Mouse (Mus musculus): ENCODE data around the gene Trpm4. TPM values are rescaled to one million over a fixed set of nuclear protein-coding genes. Genes with fewer than 3 reads are reported as not detected.

The Trpm4 gene
- polyA plus RNA-seq, 1 experiment from 2014 or later: 3.9 TPM

DNA sequence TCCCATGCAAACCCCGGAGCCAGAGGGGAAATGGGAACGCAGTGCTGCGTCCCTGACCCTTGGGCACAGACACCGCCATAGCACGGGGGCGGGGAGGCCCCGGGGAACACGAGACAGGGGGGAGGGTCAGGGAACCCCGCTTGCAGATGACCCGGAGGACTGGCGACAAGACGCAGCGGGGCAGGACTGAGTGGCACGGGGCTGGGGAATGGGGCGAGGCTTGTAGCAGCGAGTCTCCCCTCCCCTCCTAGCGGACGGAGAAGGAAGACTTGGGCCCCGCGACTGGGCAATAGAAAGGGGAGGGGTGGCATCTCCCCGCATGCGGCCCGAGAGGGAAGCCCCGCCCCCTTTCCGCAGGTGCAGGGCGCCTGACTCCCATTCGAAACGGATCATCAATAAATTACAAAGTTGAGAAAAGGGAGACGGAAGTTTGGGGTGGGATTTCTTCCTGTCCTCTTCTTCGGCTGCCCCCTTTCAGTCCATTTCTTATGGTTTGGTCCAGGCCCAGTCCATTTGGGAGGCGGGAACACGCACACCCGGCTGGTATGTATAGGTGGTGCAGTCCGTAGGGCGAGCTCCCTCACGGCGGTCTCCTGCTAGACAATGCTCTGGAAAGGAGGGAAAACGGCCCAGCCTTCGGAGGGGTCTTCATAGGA, 6.0 kb upstream of the Trpm4 start:
- Histone ChIP-seq H3K9me3 (ENCODE audit: control insufficient read depth, low read length) (no peaks in the 10 kb centered on the region), H3K4me3 (ENCODE audit: low read depth, low read length) (peak overlapping the region; percentile 60), H3K27me3 (replicated peaks; ENCODE audit: control insufficient read depth, insufficient read depth, low read length) (peaks cover 24% of the 10 kb centered on the region), H3K4me1 (replicated peaks; ENCODE audit: control insufficient read depth, insufficient read depth, low read length) (peaks cover 38% of the 10 kb centered on the region), H3K36me3 (ENCODE audit: control insufficient read depth, insufficient read depth, low read length) (no peaks in the 10 kb centered on the region), H3K4me2 (peak overlapping the region; percentile 98), H3K9ac (ENCODE audit: low read depth, low read length) (peak overlapping the region; percentile 73), H3K27ac (ENCODE audit: low read depth, low read length) (peak overlapping the region; percentile 49; the same call in 1 of the 2 replicates)
- WGBS: 1% methylated on average over 36 of the region's 39 CpGs
- ATAC-seq (replicated peaks; ENCODE audit: low FRiP score) (peak; percentile 82), DNase-seq (ENCODE audit: low spot score) (peak; percentile 85)

- WGBS: 4% methylated on average over 14 of the region's 14 CpGs
- Histone ChIP-seq H3K36me3 (ENCODE audit: control insufficient read depth, insufficient read depth, low read length) (no peaks in the 10 kb centered on the region), H3K4me3 (ENCODE audit: low read depth, low read length) (peak overlapping the region; percentile 60), H3K9ac (ENCODE audit: low read depth, low read length) (peak overlapping the region; percentile 73; the same call in 1 of the 2 replicates), H3K27me3 (replicated peaks; ENCODE audit: control insufficient read depth, insufficient read depth, low read length) (peaks cover 25% of the 10 kb centered on the region), H3K9me3 (ENCODE audit: control insufficient read depth, low read length) (no peaks in the 10 kb centered on the region), H3K4me2 (peak overlapping the region; percentile 98), H3K27ac (ENCODE audit: low read depth, low read length) (no peak overlapping the region), H3K4me1 (replicated peaks; ENCODE audit: control insufficient read depth, insufficient read depth, low read length) (peaks cover 41% of the 10 kb centered on the region)
- no peak for ATAC-seq (replicated peaks; ENCODE audit: low FRiP score)
- peak; percentile 48 for DNase-seq (ENCODE audit: low spot score)
Measured at GRCm38 (mm10) chr7:45338161-45338911, 4.8 kb upstream of the Trpm4 start.

GRCm38 (mm10) chr7:45337469-45337868, 3.9 kb upstream of the Trpm4 start:
- ATAC-seq (replicated peaks; ENCODE audit: low FRiP score) (no peak), DNase-seq (ENCODE audit: low spot score) (no peak)
- H3K36me3 ChIP-seq (ENCODE audit: control insufficient read depth, insufficient read depth, low read length): no peaks in the 10 kb centered on the region
- H3K4me3 ChIP-seq (ENCODE audit: low read depth, low read length): no peak overlapping the region
- H3K9ac ChIP-seq (ENCODE audit: low read depth, low read length): no peak overlapping the region
- H3K4me2 ChIP-seq: no peak overlapping the region
- peaks cover 46% of the 10 kb centered on the region for H3K4me1 ChIP-seq (replicated peaks; ENCODE audit: control insufficient read depth, insufficient read depth, low read length)
- 14% methylated on average over 4 of the region's 4 CpGs for WGBS
- no peaks in the 10 kb centered on the region for H3K9me3 ChIP-seq (ENCODE audit: control insufficient read depth, low read length)
- peaks cover 34% of the 10 kb centered on the region for H3K27me3 ChIP-seq (replicated peaks; ENCODE audit: control insufficient read depth, insufficient read depth, low read length)
- no peak overlapping the region for H3K27ac ChIP-seq (ENCODE audit: low read depth, low read length)

DNA sequence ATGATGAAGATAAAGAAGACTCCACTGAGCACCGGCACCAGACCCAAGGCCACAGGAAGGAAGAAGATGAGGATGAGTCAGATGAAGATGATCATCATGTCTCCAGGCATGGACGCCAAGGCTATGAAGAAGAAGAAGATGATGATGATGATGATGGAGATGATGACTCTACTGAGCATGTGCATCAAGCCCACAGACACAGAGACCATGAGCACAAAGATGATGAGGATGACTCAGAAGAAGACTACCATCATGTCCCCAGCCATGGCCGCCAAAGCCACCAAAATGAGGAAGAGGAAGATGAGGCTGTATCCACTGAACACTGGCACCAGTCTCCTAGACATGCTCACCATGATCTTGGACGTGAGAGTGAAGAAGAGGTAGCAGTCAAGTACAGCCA, 2.7 kb upstream of the Trpm4 start:
- H3K4me3 ChIP-seq (ENCODE audit: low read depth, low read length): no peak overlapping the region
- no peaks in the 10 kb centered on the region for H3K36me3 ChIP-seq (ENCODE audit: control insufficient read depth, insufficient read depth, low read length)
- no peaks in the 10 kb centered on the region for H3K9me3 ChIP-seq (ENCODE audit: control insufficient read depth, low read length)
- H3K27me3 ChIP-seq (replicated peaks; ENCODE audit: control insufficient read depth, insufficient read depth, low read length): peaks cover 34% of the 10 kb centered on the region
- WGBS: 76% methylated on average over 4 of the region's 4 CpGs
- no peak for DNase-seq (ENCODE audit: low spot score)
- peaks cover 44% of the 10 kb centered on the region for H3K4me1 ChIP-seq (replicated peaks; ENCODE audit: control insufficient read depth, insufficient read depth, low read length)
- H3K4me2 ChIP-seq: no peak overlapping the region
- no peak for ATAC-seq (replicated peaks; ENCODE audit: low FRiP score)
- H3K9ac ChIP-seq (ENCODE audit: low read depth, low read length): no peak overlapping the region
- H3K27ac ChIP-seq (ENCODE audit: low read depth, low read length): no peak overlapping the region

GRCm38 (mm10) chr7:45335056-45335455, 1.5 kb upstream of the Trpm4 start, which contains the start of gene Hrc:
Gene Hrc, plus strand, starts transcription at chr7:45335290.
- Histone ChIP-seq H3K4me2 (peak within 1 kb of the TSS; percentile 97; the same call in 1 of the 2 replicates), H3K27me3 (replicated peaks; ENCODE audit: control insufficient read depth, insufficient read depth, low read length) (peaks cover 29% of the 10 kb centered on the region), H3K36me3 (ENCODE audit: control insufficient read depth, insufficient read depth, low read length) (no peaks in the 10 kb centered on the region), H3K4me3 (ENCODE audit: low read depth, low read length) (no peak within 1 kb of the TSS), H3K9ac (ENCODE audit: low read depth, low read length) (no peak within 1 kb of the TSS), H3K9me3 (ENCODE audit: control insufficient read depth, low read length) (no peaks in the 10 kb centered on the region), H3K4me1 (replicated peaks; ENCODE audit: control insufficient read depth, insufficient read depth, low read length) (peaks cover 32% of the 10 kb centered on the region), H3K27ac (ENCODE audit: low read depth, low read length) (no peak within 1 kb of the TSS)
- ATAC-seq (replicated peaks; ENCODE audit: low FRiP score) (no peak), DNase-seq (ENCODE audit: low spot score) (no peak)
- 23% methylated on average over 5 of the region's 5 CpGs for WGBS

GRCm38 (mm10) chr7:45334605-45335004, 1.0 kb upstream of the Trpm4 start:
- H3K9ac ChIP-seq (ENCODE audit: low read depth, low read length): no peak overlapping the region
- no peak overlapping the region for H3K4me3 ChIP-seq (ENCODE audit: low read depth, low read length)
- DNase-seq (ENCODE audit: low spot score) (no peak), ATAC-seq (replicated peaks; ENCODE audit: low FRiP score) (no peak)
- no peaks in the 10 kb centered on the region for H3K36me3 ChIP-seq (ENCODE audit: control insufficient read depth, insufficient read depth, low read length)
- H3K4me1 ChIP-seq (replicated peaks; ENCODE audit: control insufficient read depth, insufficient read depth, low read length): peaks cover 30% of the 10 kb centered on the region
- no peak overlapping the region for H3K27ac ChIP-seq (ENCODE audit: low read depth, low read length)
- peaks cover 29% of the 10 kb centered on the region for H3K27me3 ChIP-seq (replicated peaks; ENCODE audit: control insufficient read depth, insufficient read depth, low read length)
- no peaks in the 10 kb centered on the region for H3K9me3 ChIP-seq (ENCODE audit: control insufficient read depth, low read length)
- H3K4me2 ChIP-seq: no peak overlapping the region
- WGBS: 39% methylated on average over 3 of the region's 3 CpGs

GRCm38 (mm10) chr7:45332685-45333425, 725 bp downstream of the Trpm4 start:
- H3K36me3 ChIP-seq (ENCODE audit: control insufficient read depth, insufficient read depth, low read length): no peaks in the 10 kb centered on the region
- H3K27me3 ChIP-seq (replicated peaks; ENCODE audit: control insufficient read depth, insufficient read depth, low read length): peaks cover 22% of the 10 kb centered on the region
- H3K4me1 ChIP-seq (replicated peaks; ENCODE audit: control insufficient read depth, insufficient read depth, low read length): peaks cover 16% of the 10 kb centered on the region
- peak overlapping the region; percentile 97 for H3K4me2 ChIP-seq
- no peaks in the 10 kb centered on the region for H3K9me3 ChIP-seq (ENCODE audit: control insufficient read depth, low read length)
- ATAC-seq (replicated peaks; ENCODE audit: low FRiP score) (peak; percentile 19; the same call in 1 of the 2 replicates), DNase-seq (ENCODE audit: low spot score) (peak; percentile 50)
- H3K9ac ChIP-seq (ENCODE audit: low read depth, low read length): peak overlapping the region; percentile 58
- no peak overlapping the region for H3K27ac ChIP-seq (ENCODE audit: low read depth, low read length)
- 6% methylated on average over 22 of the region's 22 CpGs for WGBS
- H3K4me3 ChIP-seq (ENCODE audit: low read depth, low read length): peak overlapping the region; percentile 61

- 70% methylated on average over 6 of the region's 6 CpGs for WGBS
- no peak for ATAC-seq (replicated peaks; ENCODE audit: low FRiP score)
- H3K4me2 ChIP-seq: no peak overlapping the region
- no peak overlapping the region for H3K4me3 ChIP-seq (ENCODE audit: low read depth, low read length)
- H3K27ac ChIP-seq (ENCODE audit: low read depth, low read length): no peak overlapping the region
- peaks cover 11% of the 10 kb centered on the region for H3K27me3 ChIP-seq (replicated peaks; ENCODE audit: control insufficient read depth, insufficient read depth, low read length)
- peaks cover 14% of the 10 kb centered on the region for H3K4me1 ChIP-seq (replicated peaks; ENCODE audit: control insufficient read depth, insufficient read depth, low read length)
- no peak overlapping the region for H3K9ac ChIP-seq (ENCODE audit: low read depth, low read length)
- no peaks in the 10 kb centered on the region for H3K9me3 ChIP-seq (ENCODE audit: control insufficient read depth, low read length)
- no peak for DNase-seq (ENCODE audit: low spot score)
- H3K36me3 ChIP-seq (ENCODE audit: control insufficient read depth, insufficient read depth, low read length): no peaks in the 10 kb centered on the region
Measured at GRCm38 (mm10) chr7:45331502-45331901, 2.1 kb downstream of the Trpm4 start.

Measured in liver, embryonic 11.5 days (tissue).